Mouse (Mus musculus): ENCODE measurements around the gene Nipbl. TPM values are rescaled to one million over a fixed set of nuclear protein-coding genes. Genes with fewer than 3 reads are reported as not detected.

Gene Nipbl
- polyA plus RNA-seq, 1 experiment: 48.7 TPM

DNA sequence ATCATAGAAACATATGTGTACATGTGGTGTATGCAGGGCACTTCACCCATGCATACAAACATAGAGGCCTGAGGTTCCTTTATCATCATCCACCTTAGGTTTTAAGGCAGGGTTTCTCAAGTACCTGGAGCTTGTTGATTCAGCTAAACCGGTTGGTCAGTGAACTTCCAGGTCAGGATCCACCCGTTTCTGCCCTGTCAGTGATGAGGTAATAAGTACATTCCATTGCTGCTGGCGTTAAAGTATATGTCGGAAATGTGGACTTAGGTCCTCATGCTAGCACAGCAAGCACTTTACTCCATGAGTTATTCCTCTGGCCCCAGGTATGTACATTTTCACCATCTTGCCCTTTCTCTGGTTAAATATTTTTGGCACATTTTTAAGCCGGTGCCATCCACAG is 14.8 kb downstream of the Nipbl start:
- no peak for TF ChIP-seq CTCF (IDR thresholded peaks at IDR 0.05; ENCODE audit: borderline replicate concordance, insufficient read depth, low read length)
- TF ChIP-seq POLR2A (IDR thresholded peaks at IDR 0.05; ENCODE audit: low read depth, low read length): no peak
- no peak overlapping the region for H3K27ac ChIP-seq (ENCODE audit: insufficient read depth, low read length)
- no peaks in the 10 kb centered on the region for H3K4me1 ChIP-seq (ENCODE audit: control insufficient read depth, insufficient read depth, low read length)
- H3K4me3 ChIP-seq (ENCODE audit: insufficient read depth, low read length): no peak overlapping the region

GRCm38 (mm10) chr15:8420909-8421308 is 23.4 kb downstream of the Nipbl start:
- no peaks in the 10 kb centered on the region; the same call in 1 of the 2 replicates for H3K4me1 ChIP-seq (ENCODE audit: control insufficient read depth, insufficient read depth, low read length)
- no peak for TF ChIP-seq POLR2A (IDR thresholded peaks at IDR 0.05; ENCODE audit: low read depth, low read length)
- no peak for TF ChIP-seq CTCF (IDR thresholded peaks at IDR 0.05; ENCODE audit: borderline replicate concordance, insufficient read depth, low read length)

GRCm38 (mm10) chr15:8416500-8417138 is 27.6 kb downstream of the Nipbl start:
- TF ChIP-seq CTCF (IDR thresholded peaks at IDR 0.05; ENCODE audit: borderline replicate concordance, insufficient read depth, low read length) (no peak), POLR2A (IDR thresholded peaks at IDR 0.05; ENCODE audit: low read depth, low read length) (no peak)
- H3K4me1 ChIP-seq (ENCODE audit: control insufficient read depth, insufficient read depth, low read length): peaks cover 2% of the 10 kb centered on the region; the same call in 1 of the 2 replicates

More at GRCm38 (mm10) chr15:8420909-8421308, 23.4 kb downstream of the Nipbl start:
- no peak overlapping the region for H3K27ac ChIP-seq (ENCODE audit: insufficient read depth, low read length)
- H3K4me3 ChIP-seq (ENCODE audit: insufficient read depth, low read length): no peak overlapping the region

GRCm38 (mm10) chr15:8413356-8413755 is 30.9 kb downstream of the Nipbl start:
- no peak overlapping the region for H3K4me3 ChIP-seq (ENCODE audit: insufficient read depth, low read length)
- H3K27ac ChIP-seq (ENCODE audit: insufficient read depth, low read length): no peak overlapping the region
- 0 out of 2 replicates have a peak, but pooled peaks cover 2% of the 10 kb centered on the region for H3K4me1 ChIP-seq (ENCODE audit: control insufficient read depth, insufficient read depth, low read length)
- no peak for TF ChIP-seq CTCF (IDR thresholded peaks at IDR 0.05; ENCODE audit: borderline replicate concordance, insufficient read depth, low read length)
- no peak for TF ChIP-seq POLR2A (IDR thresholded peaks at IDR 0.05; ENCODE audit: low read depth, low read length)

More at GRCm38 (mm10) chr15:8416500-8417138, 27.6 kb downstream of the Nipbl start:
- no peak overlapping the region for H3K4me3 ChIP-seq (ENCODE audit: insufficient read depth, low read length)
- H3K27ac ChIP-seq (ENCODE audit: insufficient read depth, low read length): no peak overlapping the region

DNA sequence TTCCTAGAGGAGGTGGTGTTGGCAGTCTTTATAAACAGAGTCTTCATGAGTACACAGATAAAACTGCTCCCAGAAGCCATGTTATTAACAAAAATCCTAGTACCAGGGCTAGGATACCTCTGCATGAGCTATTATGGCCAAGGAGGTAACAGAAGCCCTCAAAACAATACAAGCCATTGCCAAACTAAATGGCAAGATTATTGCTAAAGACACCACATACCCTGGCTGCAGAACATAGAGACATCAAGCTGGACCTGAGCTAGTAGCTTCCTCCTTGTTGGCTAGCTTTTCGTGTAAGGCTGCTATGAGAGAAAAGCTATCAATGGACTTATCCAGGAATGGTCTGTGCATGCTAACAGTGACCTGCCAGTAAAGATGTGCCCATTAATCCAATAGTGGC is 32.4 kb downstream of the Nipbl start:
- H3K27ac ChIP-seq (ENCODE audit: insufficient read depth, low read length): no peak overlapping the region
- H3K4me1 ChIP-seq (ENCODE audit: control insufficient read depth, insufficient read depth, low read length): 0 out of 2 replicates have a peak, but pooled peaks cover 2% of the 10 kb centered on the region
- TF ChIP-seq POLR2A (IDR thresholded peaks at IDR 0.05; ENCODE audit: low read depth, low read length) (no peak), CTCF (IDR thresholded peaks at IDR 0.05; ENCODE audit: borderline replicate concordance, insufficient read depth, low read length) (no peak)
- no peak overlapping the region for H3K4me3 ChIP-seq (ENCODE audit: insufficient read depth, low read length)

DNA sequence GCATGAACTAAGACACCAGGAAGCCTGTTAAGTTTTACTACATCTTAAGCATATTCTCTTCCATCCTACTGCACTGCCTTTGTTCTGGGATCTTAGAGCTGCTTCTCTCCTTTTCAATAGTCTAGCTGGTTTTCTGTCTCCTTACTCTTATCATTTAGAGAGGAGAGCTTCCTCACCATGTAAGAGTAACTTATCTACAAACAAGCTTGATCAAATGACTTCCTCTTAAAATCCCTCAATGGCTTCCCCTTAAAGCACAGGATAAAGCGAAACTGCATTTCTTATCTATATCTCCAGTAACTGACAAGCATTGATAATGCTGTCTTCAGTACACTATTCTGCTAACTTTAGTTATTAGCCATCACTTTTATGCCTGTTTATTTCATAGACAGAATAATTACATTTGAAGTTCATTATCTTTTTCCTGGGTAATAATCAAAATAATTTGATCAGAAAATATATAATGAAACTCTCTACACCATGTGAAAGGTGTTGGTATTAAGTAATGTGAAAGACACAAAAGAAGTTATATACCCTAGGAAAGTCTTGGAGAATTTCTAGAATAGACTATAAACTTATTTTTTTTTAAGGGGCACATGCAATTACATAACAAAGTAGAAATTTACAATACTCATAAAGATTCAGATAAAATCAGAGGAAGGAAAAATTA is 33.0 kb downstream of the Nipbl start:
- TF ChIP-seq POLR2A (IDR thresholded peaks at IDR 0.05; ENCODE audit: low read depth, low read length): no peak
- no peak for TF ChIP-seq CTCF (IDR thresholded peaks at IDR 0.05; ENCODE audit: borderline replicate concordance, insufficient read depth, low read length)

GRCm38 (mm10) chr15:8407082-8407481 is 37.2 kb downstream of the Nipbl start:
- Histone ChIP-seq H3K4me3 (ENCODE audit: insufficient read depth, low read length) (no peak overlapping the region), H3K4me1 (ENCODE audit: control insufficient read depth, insufficient read depth, low read length) (no peaks in the 10 kb centered on the region), H3K27ac (ENCODE audit: insufficient read depth, low read length) (no peak overlapping the region)
- TF ChIP-seq POLR2A (IDR thresholded peaks at IDR 0.05; ENCODE audit: low read depth, low read length) (no peak), CTCF (IDR thresholded peaks at IDR 0.05; ENCODE audit: borderline replicate concordance, insufficient read depth, low read length) (no peak)

More for the DNA sequence above, 33.0 kb downstream of the Nipbl start:
- Histone ChIP-seq H3K4me1 (ENCODE audit: control insufficient read depth, insufficient read depth, low read length) (0 out of 2 replicates have a peak, but pooled peaks cover 2% of the 10 kb centered on the region), H3K27ac (ENCODE audit: insufficient read depth, low read length) (no peak overlapping the region), H3K4me3 (ENCODE audit: insufficient read depth, low read length) (no peak overlapping the region)

GRCm38 (mm10) chr15:8406219-8406618 is 38.0 kb downstream of the Nipbl start:
- Histone ChIP-seq H3K4me1 (ENCODE audit: control insufficient read depth, insufficient read depth, low read length) (no peaks in the 10 kb centered on the region), H3K4me3 (ENCODE audit: insufficient read depth, low read length) (no peak overlapping the region), H3K27ac (ENCODE audit: insufficient read depth, low read length) (no peak overlapping the region)
- TF ChIP-seq POLR2A (IDR thresholded peaks at IDR 0.05; ENCODE audit: low read depth, low read length) (no peak), CTCF (IDR thresholded peaks at IDR 0.05; ENCODE audit: borderline replicate concordance, insufficient read depth, low read length) (no peak)

- TF ChIP-seq CTCF (IDR thresholded peaks at IDR 0.05; ENCODE audit: borderline replicate concordance, insufficient read depth, low read length): no peak
- TF ChIP-seq POLR2A (IDR thresholded peaks at IDR 0.05; ENCODE audit: low read depth, low read length): no peak
- Histone ChIP-seq H3K4me1 (ENCODE audit: control insufficient read depth, insufficient read depth, low read length) (no peaks in the 10 kb centered on the region), H3K27ac (ENCODE audit: insufficient read depth, low read length) (no peak overlapping the region), H3K4me3 (ENCODE audit: insufficient read depth, low read length) (no peak overlapping the region)
Measured at GRCm38 (mm10) chr15:8402591-8402990, 41.7 kb downstream of the Nipbl start.

GRCm38 (mm10) chr15:8401536-8401935 is 42.7 kb downstream of the Nipbl start:
- TF ChIP-seq POLR2A (IDR thresholded peaks at IDR 0.05; ENCODE audit: low read depth, low read length): no peak
- TF ChIP-seq CTCF (IDR thresholded peaks at IDR 0.05; ENCODE audit: borderline replicate concordance, insufficient read depth, low read length): no peak
- H3K4me3 ChIP-seq (ENCODE audit: insufficient read depth, low read length): no peak overlapping the region
- H3K27ac ChIP-seq (ENCODE audit: insufficient read depth, low read length): no peak overlapping the region
- H3K4me1 ChIP-seq (ENCODE audit: control insufficient read depth, insufficient read depth, low read length): no peaks in the 10 kb centered on the region

Data from embryonic fibroblast, embryonic 13.5 days (primary cell).